Mouse (Mus musculus) small intestine, adult 2 months (tissue): ENCODE data around the gene Trpm3.

Experiments
- CTCF ChIP-seq: fragments of 200-500 bp; IDR thresholded peaks from 2 replicates; pipeline ENCODE4 v1.5.1; 2012; ENCODE audit warnings: low read depth, mild to moderate bottlenecking, control low read depth, inconsistent platforms, low read length, moderate library complexity, mixed read lengths; ENCODE audit not compliant: insufficient replicate concordance, insufficient read length; ENCODE audit errors: extremely low read depth
- POLR2A ChIP-seq: fragments of 200-500 bp; IDR thresholded peaks from 2 replicates; pipeline ENCODE4 v1.6.1; 2012; ENCODE audit warnings: low read depth, mild to moderate bottlenecking, control low read depth, inconsistent platforms, low read length, moderate library complexity

GRCm38 (mm10) chr19:22883154-22883553 is 744.3 kb downstream of the Trpm3 start:
- TF ChIP-seq CTCF (no peak), POLR2A (no peak)
